Mouse (Mus musculus) gastrocnemius, postnatal 36 days (tissue): ENCODE measurements around the gene Vmn2r53. TPM values are rescaled to one million over a fixed set of nuclear protein-coding genes. Genes with fewer than 3 reads are reported as not detected.
"Not testable (repeated sequence)": the region's sequence is repeated elsewhere in the genome, so short reads cannot be mapped to it uniquely, and the experiment has no call there.

Experiments
- DNase-seq, 2 experiments: peaks; one replicate each; pipeline ENCODE4 v3.0.0; 2022
- intact Hi-C: fragments of 180-260 bp; cut with DNase I; formaldehyde crosslinking; loops from one replicate; pipeline ENCODE4 v1.15.1; 2025
- long read RNA-seq, 2 experiments: library from polyadenylated mRNA; stranded (forward); transcript quantifications; one replicate each; pipeline ENCODE4 v2.0.0; 2021
- total RNA-seq, 2 experiments: library from RNA; stranded (reverse); gene quantifications; 2 replicates each; pipeline ENCODE4 v1.2.3; 2021

Vmn2r53 gene
- total RNA-seq: not detected
- long read RNA-seq, experiment 1: 0 reads
- long read RNA-seq, experiment 2: 0 reads

DNA sequence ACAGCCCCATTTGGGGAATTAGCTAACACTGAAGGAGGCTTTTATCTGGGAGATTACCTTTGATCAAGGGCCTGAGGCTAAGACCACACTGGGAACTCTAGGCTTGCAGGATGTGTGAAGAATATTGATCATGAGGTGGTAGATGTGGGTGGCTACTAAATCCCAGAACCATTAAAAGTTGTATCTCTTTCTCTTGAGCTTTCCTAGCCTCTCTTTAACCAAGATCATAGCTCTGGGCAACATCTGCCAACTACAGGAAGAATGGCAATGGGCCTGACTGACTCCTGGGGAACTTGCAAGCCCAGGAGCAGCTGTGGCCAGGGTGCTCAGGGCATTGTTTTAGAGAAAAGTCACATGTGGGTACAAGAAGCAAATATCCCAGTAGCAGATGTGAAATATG, at the start of gene Vmn2r53:
Vmn2r53 (minus strand) TSS at position 101 of the 400 bp plus-strand sequence.
- DNase-seq: no peak
- intact Hi-C loops: no loop called here

DNA sequence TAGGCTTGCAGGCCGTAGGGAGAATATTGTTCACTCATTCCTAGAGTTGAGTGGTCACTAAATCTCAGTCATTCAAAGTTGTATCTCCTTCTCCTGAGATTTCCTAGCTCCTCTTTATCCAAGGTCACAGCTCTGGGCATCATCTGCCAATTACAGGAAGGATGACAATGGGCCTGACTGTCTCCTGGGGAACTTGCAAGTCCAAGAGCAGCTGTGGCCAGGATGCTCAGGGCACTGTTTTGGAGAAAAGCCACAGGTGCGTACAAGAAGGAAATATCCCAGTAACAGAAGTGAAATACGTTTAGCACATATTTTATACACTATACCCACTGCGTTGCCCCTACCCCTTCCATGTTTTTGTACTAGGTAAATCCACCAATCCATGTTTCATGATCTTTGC, 31.6 kb upstream of the Vmn2r53 start, which contains the start of gene Vmn2r54:
Vmn2r54 (minus strand) TSS at position 101 of the 400 bp plus-strand sequence.
- DNase-seq, intact Hi-C loops: not testable (repeated sequence)

Other genes starting within 250 kb of the Vmn2r53 start
- gene Vmn1r84, start 239.5 kb downstream of the Vmn2r53 start, total RNA-seq: not detected
- 1 to 10 TPM; 1.3 to 1.6 TPM for gene Zfp551, start 186.0 kb downstream of the Vmn2r53 start, total RNA-seq
- 1 to 10 TPM; 4.6 to 4.7 TPM for gene Zfp606, start 130.5 kb downstream of the Vmn2r53 start, total RNA-seq
- not detected for gene 2900092C05Rik, start 96.3 kb downstream of the Vmn2r53 start, total RNA-seq
- gene Vmn2r54, start 31.5 kb upstream of the Vmn2r53 start, total RNA-seq: not detected
- gene Vmn2r55, start 76.2 kb upstream of the Vmn2r53 start, total RNA-seq: not detected
- not detected for gene Vmn2r56, start 126.2 kb upstream of the Vmn2r53 start, total RNA-seq
- under 1 TPM; 0.87 to 0.91 TPM for gene Zscan18, start 194.8 kb upstream of the Vmn2r53 start, total RNA-seq
- gene Zfp329, start 210.1 kb upstream of the Vmn2r53 start, total RNA-seq: 1 to 10 TPM; 3.6 to 4.3 TPM
- gene Zfp110, start 226.0 kb upstream of the Vmn2r53 start, total RNA-seq: 1 to 10 TPM; 6.4 to 8.2 TPM